Mouse (Mus musculus): Measurements from ENCODE around the gene Tmem177. TPM values are rescaled to one million over a fixed set of nuclear protein-coding genes. Genes with fewer than 3 reads are reported as not detected.

Gene Tmem177
- polyA plus RNA-seq (2015; fragmentation: Nextera tagmentation; extraction: Ambion mirVana), result 6.9 and 7.2 TPM in 2 replicates

GRCm38 (mm10) chr1:119912953-119913814, at the start of gene Tmem177:
Tmem177 (minus strand) TSS chr1:119913208.
- Histone ChIP-seq H3K4me1 (replicated peaks) (peaks cover 10% of the 10 kb centered on the region), H3K9me3 (no peaks in the 10 kb centered on the region), H3K27me3 (no peaks in the 10 kb centered on the region), H3K4me2 (peak within 1 kb of the TSS; percentile 65), H3K4me3 (peak within 1 kb of the TSS; percentile 56), H3K9ac (peak within 1 kb of the TSS; percentile 73), H3K27ac (replicated peaks) (peak within 1 kb of the TSS; percentile 62), H3K36me3 (peaks cover 27% of the 10 kb centered on the region)
- WGBS, result 11% methylated on average over 42 of the region's 42 CpGs
- peak; percentile 97 for ATAC-seq (ENCODE audit: low read depth)

DNA sequence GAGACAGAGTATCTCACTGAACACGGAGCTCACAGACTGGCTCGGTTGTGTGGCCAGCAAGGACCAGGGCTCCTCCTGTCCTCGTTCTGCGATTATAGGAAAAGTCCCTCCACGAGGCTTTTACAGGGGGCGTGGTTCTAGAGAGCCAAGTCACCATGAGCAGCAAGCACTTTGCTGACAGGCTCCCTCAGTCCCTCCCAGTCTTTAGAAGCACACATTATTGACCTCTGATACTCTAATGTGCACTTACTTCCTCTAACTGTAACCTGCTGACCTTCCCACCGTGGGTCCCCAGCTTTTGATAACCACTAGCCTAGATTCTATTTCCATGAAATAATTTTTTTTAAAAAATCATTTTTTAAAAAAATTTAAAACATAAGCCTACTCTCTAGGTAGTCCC, 46.9 kb upstream of the Tmem177 start:
- 67% methylated on average over 7 of the region's 7 CpGs for WGBS
- Histone ChIP-seq H3K9me3 (no peaks in the 10 kb centered on the region), H3K4me3 (no peak overlapping the region), H3K4me2 (no peak overlapping the region), H3K9ac (no peak overlapping the region), H3K36me3 (no peaks in the 10 kb centered on the region), H3K4me1 (replicated peaks) (no peaks in the 10 kb centered on the region), H3K27me3 (no peaks in the 10 kb centered on the region), H3K27ac (replicated peaks) (no peak overlapping the region)
- no peak for ATAC-seq (ENCODE audit: low read depth)

- H3K27ac ChIP-seq (replicated peaks), result no peak overlapping the region
- H3K36me3 ChIP-seq, result no peaks in the 10 kb centered on the region
- no peaks in the 10 kb centered on the region for H3K9me3 ChIP-seq
- no peaks in the 10 kb centered on the region for H3K4me1 ChIP-seq (replicated peaks)
- H3K4me2 ChIP-seq, result no peak overlapping the region
- H3K27me3 ChIP-seq, result no peaks in the 10 kb centered on the region
- 96% methylated on average over 4 of the region's 4 CpGs for WGBS
- H3K9ac ChIP-seq, result no peak overlapping the region
- no peak for ATAC-seq (ENCODE audit: low read depth)
- no peak overlapping the region for H3K4me3 ChIP-seq
Measured at GRCm38 (mm10) chr1:119959464-119959863, 46.5 kb upstream of the Tmem177 start.

- ATAC-seq (ENCODE audit: low read depth), result no peak
- 73% methylated on average over 9 of the region's 9 CpGs for WGBS
- H3K4me1 ChIP-seq (replicated peaks), result no peaks in the 10 kb centered on the region
Measured at GRCm38 (mm10) chr1:119957716-119958222, 44.8 kb upstream of the Tmem177 start.

GRCm38 (mm10) chr1:119954680-119955079, 41.7 kb upstream of the Tmem177 start:
- 49% methylated on average over 2 of the region's 2 CpGs for WGBS
- no peaks in the 10 kb centered on the region for H3K4me1 ChIP-seq (replicated peaks)
- no peak overlapping the region for H3K4me2 ChIP-seq
- no peaks in the 10 kb centered on the region for H3K27me3 ChIP-seq
- no peaks in the 10 kb centered on the region for H3K36me3 ChIP-seq
- ATAC-seq (ENCODE audit: low read depth), result peak; percentile 66; the same call in 1 of the 2 replicates
- H3K27ac ChIP-seq (replicated peaks), result no peak overlapping the region
- H3K9me3 ChIP-seq, result no peaks in the 10 kb centered on the region
- no peak overlapping the region for H3K9ac ChIP-seq
- no peak overlapping the region for H3K4me3 ChIP-seq

More at GRCm38 (mm10) chr1:119957716-119958222, 44.8 kb upstream of the Tmem177 start:
- no peaks in the 10 kb centered on the region for H3K36me3 ChIP-seq
- no peak overlapping the region for H3K4me3 ChIP-seq
- H3K27ac ChIP-seq (replicated peaks), result no peak overlapping the region
- no peak overlapping the region for H3K4me2 ChIP-seq
- H3K27me3 ChIP-seq, result no peaks in the 10 kb centered on the region
- no peaks in the 10 kb centered on the region for H3K9me3 ChIP-seq
- H3K9ac ChIP-seq, result no peak overlapping the region

GRCm38 (mm10) chr1:119953456-119953855, 40.4 kb upstream of the Tmem177 start:
- no peaks in the 10 kb centered on the region for H3K27me3 ChIP-seq
- whole genome bisulfite sequencing, result 84% methylated on average over 9 of the region's 9 CpGs
- no peak overlapping the region for H3K9ac ChIP-seq
- no peaks in the 10 kb centered on the region; the same call in 1 of the 2 replicates for H3K9me3 ChIP-seq
- H3K4me2 ChIP-seq, result no peak overlapping the region
- no peaks in the 10 kb centered on the region for H3K4me1 ChIP-seq (replicated peaks)
- H3K4me3 ChIP-seq, result no peak overlapping the region
- no peak overlapping the region for H3K27ac ChIP-seq (replicated peaks)
- no peaks in the 10 kb centered on the region for H3K36me3 ChIP-seq
- ATAC-seq (ENCODE audit: low read depth), result no peak

DNA sequence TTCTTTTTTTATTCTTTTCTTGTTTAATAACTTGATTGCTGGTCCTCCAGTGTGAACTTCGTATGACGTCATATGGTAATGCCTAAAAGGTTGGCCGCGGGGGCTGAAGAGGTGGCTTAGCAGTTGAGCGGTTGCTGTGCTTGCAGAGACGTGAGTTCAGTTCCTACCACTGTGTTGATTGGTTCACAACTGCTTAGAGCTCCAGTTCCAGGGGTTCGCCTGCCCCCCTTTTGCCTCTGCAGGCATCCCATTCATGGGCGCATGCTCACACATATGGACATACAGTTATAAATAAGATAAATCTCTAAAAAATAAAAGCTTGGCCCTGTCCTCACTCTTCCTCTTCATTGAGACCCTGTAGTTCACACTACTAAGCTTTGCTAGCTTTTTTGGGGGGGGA, 37.1 kb upstream of the Tmem177 start:
- Histone ChIP-seq H3K36me3 (no peaks in the 10 kb centered on the region), H3K4me2 (no peak overlapping the region), H3K27me3 (no peaks in the 10 kb centered on the region), H3K9me3 (no peaks in the 10 kb centered on the region; the same call in 1 of the 2 replicates), H3K4me1 (replicated peaks) (no peaks in the 10 kb centered on the region), H3K27ac (replicated peaks) (no peak overlapping the region), H3K9ac (no peak overlapping the region), H3K4me3 (no peak overlapping the region)
- 93% methylated on average over 8 of the region's 8 CpGs for WGBS
- no peak for ATAC-seq (ENCODE audit: low read depth)

DNA sequence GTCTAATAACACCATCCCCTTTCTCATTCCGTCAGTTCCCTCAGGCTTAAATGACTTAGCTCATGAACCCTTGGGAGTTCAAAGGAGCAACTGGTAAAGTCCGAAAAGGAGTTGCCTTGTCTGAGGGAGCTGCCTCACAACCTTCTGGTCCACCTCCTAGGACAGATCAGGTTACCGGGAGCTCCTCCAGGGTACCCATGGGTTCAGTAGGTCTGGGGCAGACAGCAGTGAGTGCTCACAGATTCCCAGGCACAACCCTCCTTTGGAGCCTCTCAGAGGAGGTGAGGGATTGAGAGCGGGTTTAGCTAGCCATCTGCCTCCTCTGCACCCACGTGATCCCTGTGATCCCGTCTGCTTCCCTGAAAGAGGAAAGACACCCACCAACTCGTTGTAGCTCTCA, 23.9 kb upstream of the Tmem177 start:
- WGBS, result 30% methylated on average over 7 of the region's 7 CpGs
- no peak overlapping the region for H3K27ac ChIP-seq (replicated peaks)
- H3K9me3 ChIP-seq, result no peaks in the 10 kb centered on the region
- H3K36me3 ChIP-seq, result no peaks in the 10 kb centered on the region
- H3K4me3 ChIP-seq, result no peak overlapping the region
- no peaks in the 10 kb centered on the region for H3K4me1 ChIP-seq (replicated peaks)
- ATAC-seq (ENCODE audit: low read depth), result no peak
- no peak overlapping the region for H3K4me2 ChIP-seq
- H3K9ac ChIP-seq, result no peak overlapping the region
- H3K27me3 ChIP-seq, result no peaks in the 10 kb centered on the region

DNA sequence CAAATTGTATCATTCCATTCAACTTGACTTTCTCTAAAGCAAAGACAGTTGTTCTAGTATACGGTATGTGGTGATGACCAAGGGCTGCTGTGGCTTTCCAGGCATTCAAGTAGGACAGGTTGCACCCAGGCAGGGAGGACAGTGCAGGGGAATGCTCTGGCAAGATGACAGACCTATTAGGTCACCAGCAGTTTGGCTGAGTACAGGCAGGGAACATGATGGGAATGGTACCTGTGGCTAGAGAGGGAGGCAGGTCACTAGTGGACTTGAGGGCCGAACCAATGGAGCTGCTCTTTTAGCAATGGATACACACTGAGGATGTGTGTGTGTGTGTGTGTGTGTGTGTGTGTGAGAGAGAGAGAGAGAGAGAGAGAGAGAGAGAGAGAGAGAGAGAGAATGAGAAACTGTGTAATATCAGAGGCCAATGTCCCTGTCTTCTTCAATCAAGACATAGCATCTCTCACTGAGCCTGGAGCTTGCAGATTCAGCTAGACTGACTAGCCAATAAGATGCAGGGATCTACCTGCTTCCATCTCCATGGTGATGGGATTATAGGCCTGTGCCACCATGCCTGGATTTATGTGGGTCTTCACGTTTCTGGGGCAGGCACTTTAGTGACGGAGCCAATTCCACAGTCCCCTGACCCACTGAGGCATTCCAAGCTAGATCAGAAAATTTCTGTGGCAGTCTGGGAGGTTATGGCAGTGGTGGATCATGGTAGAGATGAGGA, 18.6 kb upstream of the Tmem177 start:
- 0 out of 2 replicates have a peak, but pooled peaks cover 5% of the 10 kb centered on the region for H3K9me3 ChIP-seq
- ATAC-seq (ENCODE audit: low read depth), result no peak
- no peak overlapping the region for H3K4me3 ChIP-seq
- H3K36me3 ChIP-seq, result no peaks in the 10 kb centered on the region
- 71% methylated on average over 4 of the region's 4 CpGs for WGBS
- H3K4me1 ChIP-seq (replicated peaks), result no peaks in the 10 kb centered on the region
- H3K4me2 ChIP-seq, result no peak overlapping the region
- no peak overlapping the region for H3K9ac ChIP-seq
- no peaks in the 10 kb centered on the region for H3K27me3 ChIP-seq
- H3K27ac ChIP-seq (replicated peaks), result no peak overlapping the region

DNA sequence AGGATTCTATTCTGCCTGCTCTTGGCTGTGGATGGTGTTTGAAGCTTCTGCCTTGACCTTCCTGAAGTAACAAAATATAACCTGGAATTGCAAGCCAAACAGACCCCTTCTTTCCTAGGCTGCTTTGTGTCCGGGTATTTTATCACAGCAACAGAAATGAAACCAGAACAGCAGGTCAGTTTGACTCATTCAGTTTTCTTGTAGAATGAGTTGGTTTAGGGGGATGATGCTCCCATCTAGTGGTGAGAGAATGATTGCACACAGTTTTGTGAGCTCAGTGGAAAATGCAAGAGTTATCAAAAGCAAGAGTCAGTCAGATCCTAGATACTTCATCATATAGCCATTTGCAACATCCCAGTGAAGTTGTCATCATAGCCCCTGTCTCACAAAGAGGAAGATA, 16.7 kb upstream of the Tmem177 start:
- H3K4me2 ChIP-seq, result no peak overlapping the region
- no peak for ATAC-seq (ENCODE audit: low read depth)
- no peaks in the 10 kb centered on the region for H3K4me1 ChIP-seq (replicated peaks)
- no peak overlapping the region for H3K27ac ChIP-seq (replicated peaks)
- H3K9ac ChIP-seq, result no peak overlapping the region
- no peaks in the 10 kb centered on the region for H3K27me3 ChIP-seq
- 0 out of 2 replicates have a peak, but pooled peaks cover 5% of the 10 kb centered on the region for H3K9me3 ChIP-seq
- 73% methylated on average over 1 of the region's 1 CpGs for WGBS
- H3K4me3 ChIP-seq, result no peak overlapping the region
- no peaks in the 10 kb centered on the region for H3K36me3 ChIP-seq

GRCm38 (mm10) chr1:119919299-119919698, 6.3 kb upstream of the Tmem177 start:
- no peaks in the 10 kb centered on the region for H3K27me3 ChIP-seq
- H3K4me2 ChIP-seq, result no peak overlapping the region
- no peaks in the 10 kb centered on the region for H3K36me3 ChIP-seq
- ATAC-seq (ENCODE audit: low read depth), result no peak
- WGBS, result 57% methylated on average over 4 of the region's 4 CpGs
- no peak overlapping the region for H3K4me3 ChIP-seq
- H3K9me3 ChIP-seq, result no peaks in the 10 kb centered on the region
- H3K9ac ChIP-seq, result no peak overlapping the region
- H3K4me1 ChIP-seq (replicated peaks), result no peaks in the 10 kb centered on the region
- no peak overlapping the region for H3K27ac ChIP-seq (replicated peaks)

GRCm38 (mm10) chr1:119916823-119917371, 3.9 kb upstream of the Tmem177 start:
- 94% methylated on average over 5 of the region's 5 CpGs for WGBS
- no peaks in the 10 kb centered on the region for H3K9me3 ChIP-seq
- no peak for ATAC-seq (ENCODE audit: low read depth)
- no peak overlapping the region for H3K4me2 ChIP-seq
- H3K36me3 ChIP-seq, result no peaks in the 10 kb centered on the region
- H3K9ac ChIP-seq, result no peak overlapping the region
- H3K27ac ChIP-seq (replicated peaks), result no peak overlapping the region
- no peaks in the 10 kb centered on the region for H3K27me3 ChIP-seq
- no peak overlapping the region for H3K4me3 ChIP-seq
- H3K4me1 ChIP-seq (replicated peaks), result peaks cover 9% of the 10 kb centered on the region
